Mouse (Mus musculus) embryonic facial prominence, embryonic 12.5 days (tissue): Measurements from ENCODE around the gene Ubl5. TPM values are rescaled to one million over a fixed set of nuclear protein-coding genes. Genes with fewer than 3 reads are reported as not detected.
A peak's percentile ranks its signal among the peaks of the same experiment; 100 is the strongest.

ENCODE experiments used
- ATAC-seq: fragments of 200-750 bp; cut with Nextera tagmentation; 2 replicates; pipeline ENCODE4 v1.8.0; 2017; ENCODE audit not compliant: insufficient number of reproducible peaks, insufficient read depth, low FRiP score, low TSS enrichment
- H3K27ac ChIP-seq: fragments of 300-500 bp; sonication (generic); 2 replicates; pipeline ENCODE4 v1.5.1; 2016; ENCODE audit warnings: mild to moderate bottlenecking
- H3K27me3 ChIP-seq: fragments of 300-500 bp; sonication (generic); 2 replicates; pipeline ENCODE4 v1.6.1; 2016; ENCODE audit warnings: mild to moderate bottlenecking, moderate library complexity
- H3K36me3 ChIP-seq: fragments of 300-500 bp; sonication (generic); 2 replicates; pipeline ENCODE4 v1.6.1; 2016; ENCODE audit warnings: mild to moderate bottlenecking
- H3K4me1 ChIP-seq: fragments of 300-500 bp; sonication (generic); 2 replicates; pipeline ENCODE4 v1.6.1; 2016
- H3K4me2 ChIP-seq: fragments of 300-500 bp; sonication (generic); replicated peaks from 2 replicates; pipeline ENCODE4 v1.6.1; 2016; ENCODE audit warnings: mild to moderate bottlenecking, moderate library complexity
- H3K4me3 ChIP-seq: fragments of 300-500 bp; sonication (generic); 2 replicates; pipeline ENCODE4 v1.5.1; 2016; ENCODE audit warnings: mild to moderate bottlenecking
- H3K9ac ChIP-seq: fragments of 300-500 bp; sonication (generic); 2 replicates; pipeline ENCODE4 v1.6.1; 2016; ENCODE audit warnings: mild to moderate bottlenecking, moderate library complexity
- H3K9me3 ChIP-seq: fragments of 300-500 bp; sonication (generic); 2 replicates; pipeline ENCODE4 v1.6.1; 2016; ENCODE audit warnings: mild to moderate bottlenecking, moderate library complexity
- WGBS: fragments of 180-500 bp; shearing (Covaris S2); methylation state at CpG from one replicate; pipeline ENCODE4 v1.1.7; 2016; 5-methylcytosine and 5-hydroxymethylcytosine counted together
- polyA plus RNA-seq: library from polyadenylated mRNA; unstranded; fragments of >200 nt; fragmentation: Nextera tagmentation; extraction: Ambion mirVana; gene quantifications from 2 replicates; pipeline ENCODE4 v1.2.1, GENCODE M21; 2016

The Ubl5 gene
- polyA plus RNA-seq, 1 experiment from 2014 or later, result 415 TPM

DNA sequence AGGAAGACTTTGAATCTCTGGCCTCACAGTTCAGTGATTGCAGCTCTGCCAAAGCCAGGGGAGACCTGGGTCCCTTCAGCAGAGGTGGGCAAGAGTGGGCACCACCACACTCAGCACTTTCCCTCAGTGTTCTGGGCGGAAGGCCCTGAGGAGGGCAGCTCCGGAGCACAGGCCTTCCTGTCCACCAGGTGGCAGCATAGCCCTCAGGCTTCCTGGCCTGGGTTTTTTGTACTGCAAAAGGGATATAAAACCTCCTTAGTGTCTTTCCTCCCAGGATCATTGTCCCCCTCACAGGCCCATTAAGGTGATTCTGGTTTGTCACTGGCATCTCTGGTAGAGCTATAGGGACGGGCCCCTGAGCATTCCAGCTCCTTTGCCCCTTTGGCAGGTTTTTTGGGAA, 19.6 kb downstream of the Ubl5 start:
- WGBS, result 56% methylated on average over 3 of the region's 3 CpGs
- H3K27me3 ChIP-seq, result no peaks in the 10 kb centered on the region
- H3K9me3 ChIP-seq, result no peaks in the 10 kb centered on the region
- H3K36me3 ChIP-seq, result peaks cover 76% of the 10 kb centered on the region
- no peak overlapping the region for H3K4me3 ChIP-seq
- no peaks in the 10 kb centered on the region for H3K4me1 ChIP-seq
- no peak overlapping the region for H3K9ac ChIP-seq
- H3K4me2 ChIP-seq, result no peak overlapping the region
- no peak for ATAC-seq
- no peak overlapping the region for H3K27ac ChIP-seq

DNA sequence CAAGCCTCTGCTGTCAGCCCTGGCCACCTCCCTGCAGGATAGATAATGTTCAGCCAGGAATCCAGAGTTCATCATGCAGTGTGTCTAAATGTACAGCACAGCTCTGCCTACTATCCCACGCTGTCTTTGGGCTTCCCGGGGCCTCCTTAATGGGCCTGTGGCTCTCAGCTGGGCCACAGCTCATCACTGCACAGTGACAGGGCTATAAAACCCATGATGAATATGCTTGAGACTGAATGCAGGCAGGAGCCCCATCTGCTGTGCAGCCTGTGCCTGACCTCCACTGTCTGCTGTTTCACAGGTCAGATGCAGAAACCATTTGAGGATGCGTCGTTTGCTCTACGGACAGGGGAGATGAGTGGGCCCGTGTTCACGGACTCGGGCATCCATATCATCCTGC, 20.2 kb downstream of the Ubl5 start:
- no peak overlapping the region for H3K4me2 ChIP-seq
- ATAC-seq, result no peak
- no peak overlapping the region for H3K9ac ChIP-seq
- no peak overlapping the region for H3K4me3 ChIP-seq
- peaks cover 71% of the 10 kb centered on the region for H3K36me3 ChIP-seq
- H3K27ac ChIP-seq, result no peak overlapping the region
- WGBS, result 95% methylated on average over 8 of the region's 8 CpGs
- no peaks in the 10 kb centered on the region for H3K9me3 ChIP-seq
- H3K4me1 ChIP-seq, result no peaks in the 10 kb centered on the region
- H3K27me3 ChIP-seq, result no peaks in the 10 kb centered on the region

DNA sequence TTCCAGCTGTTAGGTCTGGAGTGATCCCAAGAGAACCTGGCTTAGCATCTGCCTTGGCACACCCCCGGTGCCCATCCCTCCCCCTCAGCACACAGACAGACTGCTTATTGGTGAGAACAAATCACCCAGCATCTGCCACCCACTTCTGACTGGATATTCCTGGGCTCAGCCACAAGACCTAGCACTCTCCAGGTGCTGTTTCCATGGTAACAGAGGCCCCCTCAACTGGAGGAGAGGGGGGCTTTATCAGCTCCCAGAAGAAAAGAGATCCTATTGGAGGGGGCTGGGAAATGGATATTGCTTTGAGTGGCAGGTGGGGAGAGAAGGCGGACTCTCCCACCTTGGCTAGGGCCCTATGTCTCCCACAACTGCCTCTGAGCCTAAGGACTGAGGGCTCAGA, 21.3 kb downstream of the Ubl5 start:
- 89% methylated on average over 2 of the region's 2 CpGs for WGBS
- H3K4me3 ChIP-seq, result no peak overlapping the region
- H3K36me3 ChIP-seq, result peaks cover 61% of the 10 kb centered on the region
- no peak for ATAC-seq
- no peaks in the 10 kb centered on the region for H3K4me1 ChIP-seq
- no peak overlapping the region for H3K4me2 ChIP-seq
- no peaks in the 10 kb centered on the region for H3K9me3 ChIP-seq
- H3K27ac ChIP-seq, result no peak overlapping the region
- no peak overlapping the region for H3K9ac ChIP-seq
- H3K27me3 ChIP-seq, result no peaks in the 10 kb centered on the region

DNA sequence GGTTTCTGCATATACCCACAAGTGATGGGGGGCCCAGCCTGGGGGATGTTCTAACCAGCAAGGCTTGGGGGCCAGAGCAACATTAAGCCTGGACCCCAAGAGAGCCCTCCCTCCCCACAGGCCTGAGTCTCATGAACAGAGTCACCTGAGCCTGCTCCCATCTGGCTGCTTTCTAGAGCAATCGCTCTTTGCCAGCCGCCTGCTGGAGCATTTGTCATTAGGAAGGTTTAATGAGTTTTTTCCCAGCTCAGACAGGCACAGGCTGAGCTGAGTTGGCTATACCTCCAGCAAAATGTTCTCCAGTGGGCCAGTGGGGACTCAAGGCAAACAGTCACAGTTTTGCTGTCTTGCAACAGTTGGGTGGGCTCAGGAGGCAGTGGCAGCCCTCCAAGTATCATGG, 21.7 kb downstream of the Ubl5 start:
- Histone ChIP-seq H3K4me1 (no peaks in the 10 kb centered on the region), H3K27ac (no peak overlapping the region)
- no peak for ATAC-seq

DNA sequence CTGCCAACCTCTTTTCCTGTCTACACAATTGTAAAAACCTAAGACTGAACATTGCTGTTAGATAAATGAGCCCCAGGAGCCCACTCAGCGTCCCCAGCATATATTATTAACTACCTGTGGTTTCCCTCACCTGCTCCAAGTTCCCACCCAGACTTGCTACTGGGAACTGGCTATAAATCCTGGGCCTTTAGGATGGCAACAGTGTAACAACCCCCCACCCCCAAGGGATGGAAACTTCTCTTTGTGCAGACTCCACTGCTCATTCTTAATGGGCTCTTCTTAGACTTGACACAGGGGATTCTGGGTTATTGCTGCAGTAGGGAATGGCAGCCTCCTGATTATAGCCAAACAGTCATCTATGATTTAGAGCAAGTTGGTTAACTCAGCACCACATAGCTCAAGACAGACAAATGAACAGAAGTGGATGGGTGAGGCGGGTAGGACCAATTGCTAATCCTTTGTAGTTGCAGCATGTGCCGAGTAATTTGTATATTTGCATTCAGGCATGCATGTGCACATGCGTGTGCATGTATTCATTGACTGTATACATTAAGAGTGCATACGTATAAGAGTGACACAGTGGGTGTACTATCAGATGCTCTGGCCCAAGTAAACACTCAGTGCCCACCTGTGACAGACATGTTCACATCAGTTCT, 22.4 kb downstream of the Ubl5 start:
- H3K27ac ChIP-seq, result no peak overlapping the region
- H3K9ac ChIP-seq, result no peak overlapping the region
- no peak overlapping the region for H3K4me3 ChIP-seq
- no peaks in the 10 kb centered on the region for H3K4me1 ChIP-seq
- H3K27me3 ChIP-seq, result no peaks in the 10 kb centered on the region
- WGBS, result 86% methylated on average over 5 of the region's 5 CpGs
- peaks cover 50% of the 10 kb centered on the region for H3K36me3 ChIP-seq
- H3K4me2 ChIP-seq, result no peak overlapping the region
- H3K9me3 ChIP-seq, result no peaks in the 10 kb centered on the region
- ATAC-seq, result no peak

More for the DNA sequence above, 21.7 kb downstream of the Ubl5 start:
- H3K9ac ChIP-seq, result no peak overlapping the region
- no peaks in the 10 kb centered on the region for H3K9me3 ChIP-seq
- H3K4me2 ChIP-seq, result no peak overlapping the region
- H3K36me3 ChIP-seq, result peaks cover 57% of the 10 kb centered on the region
- H3K27me3 ChIP-seq, result no peaks in the 10 kb centered on the region
- no peak overlapping the region for H3K4me3 ChIP-seq
- 90% methylated on average over 2 of the region's 2 CpGs for WGBS

DNA sequence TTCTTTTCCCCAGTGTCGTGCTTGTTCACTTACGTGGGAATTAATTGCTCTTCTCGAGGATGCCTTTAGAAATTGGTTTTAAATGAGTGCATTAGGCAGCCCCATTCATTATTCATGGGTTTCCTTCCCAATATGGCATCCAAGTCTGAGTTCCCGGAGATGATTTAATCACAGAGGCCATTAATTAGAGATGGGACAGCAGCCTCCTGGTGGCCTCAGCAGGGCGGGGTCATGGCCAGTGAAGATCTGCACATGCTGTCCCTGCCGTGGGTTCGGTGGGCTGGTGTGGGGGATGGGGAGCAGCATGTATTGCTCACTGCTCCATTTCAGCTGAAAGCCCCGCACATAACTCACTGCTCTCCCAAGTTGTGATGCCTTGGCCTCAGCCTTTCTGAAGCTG, 23.2 kb downstream of the Ubl5 start:
- WGBS, result 36% methylated on average over 8 of the region's 8 CpGs
- no peak for ATAC-seq
- Histone ChIP-seq H3K27me3 (no peaks in the 10 kb centered on the region), H3K4me3 (no peak overlapping the region), H3K4me1 (no peaks in the 10 kb centered on the region), H3K9ac (no peak overlapping the region), H3K36me3 (peaks cover 43% of the 10 kb centered on the region), H3K9me3 (no peaks in the 10 kb centered on the region), H3K27ac (no peak overlapping the region), H3K4me2 (no peak overlapping the region)

DNA sequence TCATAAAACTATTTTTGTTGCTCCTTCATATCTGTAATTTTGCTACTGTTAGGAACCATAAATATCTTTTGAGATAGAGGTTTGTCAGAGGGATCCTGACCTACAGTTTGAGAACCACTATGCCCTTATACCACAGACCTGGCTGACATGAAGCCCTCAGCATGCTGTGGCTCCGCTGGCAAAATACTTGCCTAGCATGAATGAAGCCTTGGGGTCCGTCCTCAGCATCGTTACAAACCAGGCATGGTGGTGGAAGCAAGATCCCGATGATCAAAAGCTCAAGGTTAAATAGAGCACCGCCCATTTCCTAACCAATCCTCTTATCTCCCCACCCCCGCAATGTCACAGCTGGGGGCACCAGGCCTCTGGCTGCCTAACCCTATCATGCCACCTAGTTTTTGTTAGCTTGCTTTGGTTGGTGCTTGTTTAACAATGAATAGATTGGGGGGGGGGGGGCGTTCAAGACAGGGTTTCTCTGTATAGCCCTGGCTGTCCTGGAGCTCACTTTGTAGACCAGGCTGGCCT, 23.9 kb downstream of the Ubl5 start:
- H3K27ac ChIP-seq, result no peak overlapping the region
- peaks cover 36% of the 10 kb centered on the region for H3K36me3 ChIP-seq
- H3K9me3 ChIP-seq, result no peaks in the 10 kb centered on the region
- no peak overlapping the region for H3K4me2 ChIP-seq
- H3K27me3 ChIP-seq, result no peaks in the 10 kb centered on the region
- no peak for ATAC-seq
- H3K4me1 ChIP-seq, result no peaks in the 10 kb centered on the region
- 13% methylated on average over 7 of the region's 7 CpGs for WGBS
- no peak overlapping the region for H3K4me3 ChIP-seq
- H3K9ac ChIP-seq, result no peak overlapping the region

DNA sequence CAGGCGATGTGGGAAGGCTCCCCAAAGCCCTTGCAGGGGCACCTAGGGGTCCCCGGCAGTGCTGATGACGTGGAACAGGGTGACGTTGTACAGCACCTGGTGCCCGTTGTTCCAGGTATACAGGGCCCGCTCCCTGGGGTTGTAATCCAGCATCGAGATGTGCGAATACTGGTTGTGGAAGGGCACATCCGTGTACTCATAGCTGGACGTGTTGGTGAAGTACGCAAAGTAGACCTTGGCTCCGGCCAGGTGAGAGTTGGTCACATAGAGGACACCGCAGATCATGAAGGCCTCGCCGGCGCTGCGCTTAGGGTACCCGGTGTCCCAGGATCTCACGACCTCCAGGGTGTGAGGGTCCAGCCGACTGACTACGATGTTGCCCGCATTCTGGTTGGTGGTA, 25.4 kb downstream of the Ubl5 start:
- H3K9ac ChIP-seq, result no peak overlapping the region
- no peaks in the 10 kb centered on the region for H3K4me1 ChIP-seq
- H3K27ac ChIP-seq, result no peak overlapping the region
- ATAC-seq, result no peak
- 92% methylated on average over 22 of the region's 22 CpGs for WGBS
- peaks cover 21% of the 10 kb centered on the region for H3K36me3 ChIP-seq
- H3K9me3 ChIP-seq, result no peaks in the 10 kb centered on the region
- H3K4me2 ChIP-seq, result no peak overlapping the region
- H3K4me3 ChIP-seq, result no peak overlapping the region
- no peaks in the 10 kb centered on the region for H3K27me3 ChIP-seq

DNA sequence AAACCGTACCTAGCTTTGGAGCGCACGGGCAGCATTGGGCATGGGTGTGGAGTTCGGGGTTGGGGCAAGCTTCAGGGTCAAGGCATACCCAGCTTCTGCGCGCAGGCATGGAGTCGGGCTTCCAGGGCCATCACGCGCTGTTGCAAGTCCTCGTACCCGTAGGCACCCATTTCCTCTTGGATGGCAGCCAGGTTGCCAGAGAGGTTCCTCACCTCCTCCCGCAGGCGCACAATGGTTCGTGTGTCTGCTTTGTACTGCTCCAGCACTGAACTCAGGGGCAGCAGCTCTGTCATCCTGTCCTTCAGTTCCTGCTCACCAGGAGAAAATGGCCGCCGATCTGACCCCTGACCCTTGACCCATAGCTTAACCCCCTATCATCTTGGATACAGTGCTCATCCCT, 29.4 kb downstream of the Ubl5 start:
- no peaks in the 10 kb centered on the region for H3K4me1 ChIP-seq
- ATAC-seq, result no peak
- no peak overlapping the region for H3K4me2 ChIP-seq
- no peaks in the 10 kb centered on the region for H3K9me3 ChIP-seq
- WGBS, result 89% methylated on average over 16 of the region's 16 CpGs
- no peak overlapping the region for H3K27ac ChIP-seq
- no peaks in the 10 kb centered on the region for H3K36me3 ChIP-seq
- H3K27me3 ChIP-seq, result no peaks in the 10 kb centered on the region
- no peak overlapping the region for H3K9ac ChIP-seq
- no peak overlapping the region for H3K4me3 ChIP-seq

DNA sequence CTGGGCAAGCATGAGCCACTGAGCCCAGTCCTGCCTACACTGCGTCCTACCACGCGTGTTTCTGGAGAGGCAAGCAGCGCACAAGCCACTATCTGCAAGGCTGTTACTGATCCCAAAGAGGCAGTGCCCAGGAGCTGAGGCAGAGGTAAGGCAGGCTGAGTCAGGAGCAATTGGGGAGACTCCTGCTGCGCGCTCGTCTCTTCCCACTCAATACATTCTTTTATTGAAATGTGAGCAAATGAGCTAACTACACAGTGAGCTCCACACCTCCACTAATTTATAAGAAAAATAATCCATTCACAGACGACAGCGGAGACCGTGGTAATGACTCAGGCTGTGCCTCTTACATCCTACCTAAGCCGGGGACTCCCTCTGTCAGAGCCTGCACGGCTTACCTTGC, 35.2 kb downstream of the Ubl5 start:
- ATAC-seq, result no peak
- H3K4me2 ChIP-seq, result no peak overlapping the region
- no peak overlapping the region for H3K27ac ChIP-seq
- H3K27me3 ChIP-seq, result no peaks in the 10 kb centered on the region
- no peak overlapping the region for H3K4me3 ChIP-seq
- H3K4me1 ChIP-seq, result no peaks in the 10 kb centered on the region
- no peaks in the 10 kb centered on the region for H3K36me3 ChIP-seq
- no peaks in the 10 kb centered on the region for H3K9me3 ChIP-seq
- WGBS, result 90% methylated on average over 12 of the region's 12 CpGs
- H3K9ac ChIP-seq, result no peak overlapping the region

DNA sequence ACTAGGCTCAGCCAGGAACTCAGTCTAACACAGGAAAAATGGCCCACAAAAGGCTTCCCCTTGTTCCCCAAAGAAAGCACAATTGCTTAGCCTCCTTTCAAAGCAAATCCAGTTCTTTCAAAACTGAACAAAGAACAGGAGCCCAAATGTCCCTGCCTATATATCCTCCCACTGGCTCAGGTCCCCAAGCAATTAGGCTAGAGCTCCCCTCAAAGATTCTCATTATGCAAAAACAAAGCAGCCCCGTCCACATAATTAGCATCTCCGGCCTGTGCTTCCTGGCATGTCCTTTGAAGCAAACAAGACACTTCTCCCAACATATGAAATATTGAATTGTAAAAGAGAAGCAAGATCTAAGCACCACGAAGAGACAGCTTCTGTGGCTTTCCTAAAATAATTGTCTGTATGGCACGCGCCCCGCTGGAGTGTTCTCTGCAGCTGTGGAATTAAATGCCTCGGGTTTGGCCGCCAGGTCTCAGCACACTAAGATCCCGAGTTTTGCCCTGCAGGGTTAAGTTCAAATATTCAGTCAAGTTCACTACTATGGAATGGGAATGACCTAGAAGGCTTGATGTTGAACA, 37.8 kb downstream of the Ubl5 start:
- Histone ChIP-seq H3K4me3 (no peak overlapping the region), H3K9ac (no peak overlapping the region), H3K27me3 (no peaks in the 10 kb centered on the region), H3K9me3 (no peaks in the 10 kb centered on the region), H3K27ac (no peak overlapping the region), H3K36me3 (no peaks in the 10 kb centered on the region), H3K4me1 (no peaks in the 10 kb centered on the region), H3K4me2 (no peak overlapping the region)
- no peak for ATAC-seq
- WGBS, result 73% methylated on average over 9 of the region's 9 CpGs

DNA sequence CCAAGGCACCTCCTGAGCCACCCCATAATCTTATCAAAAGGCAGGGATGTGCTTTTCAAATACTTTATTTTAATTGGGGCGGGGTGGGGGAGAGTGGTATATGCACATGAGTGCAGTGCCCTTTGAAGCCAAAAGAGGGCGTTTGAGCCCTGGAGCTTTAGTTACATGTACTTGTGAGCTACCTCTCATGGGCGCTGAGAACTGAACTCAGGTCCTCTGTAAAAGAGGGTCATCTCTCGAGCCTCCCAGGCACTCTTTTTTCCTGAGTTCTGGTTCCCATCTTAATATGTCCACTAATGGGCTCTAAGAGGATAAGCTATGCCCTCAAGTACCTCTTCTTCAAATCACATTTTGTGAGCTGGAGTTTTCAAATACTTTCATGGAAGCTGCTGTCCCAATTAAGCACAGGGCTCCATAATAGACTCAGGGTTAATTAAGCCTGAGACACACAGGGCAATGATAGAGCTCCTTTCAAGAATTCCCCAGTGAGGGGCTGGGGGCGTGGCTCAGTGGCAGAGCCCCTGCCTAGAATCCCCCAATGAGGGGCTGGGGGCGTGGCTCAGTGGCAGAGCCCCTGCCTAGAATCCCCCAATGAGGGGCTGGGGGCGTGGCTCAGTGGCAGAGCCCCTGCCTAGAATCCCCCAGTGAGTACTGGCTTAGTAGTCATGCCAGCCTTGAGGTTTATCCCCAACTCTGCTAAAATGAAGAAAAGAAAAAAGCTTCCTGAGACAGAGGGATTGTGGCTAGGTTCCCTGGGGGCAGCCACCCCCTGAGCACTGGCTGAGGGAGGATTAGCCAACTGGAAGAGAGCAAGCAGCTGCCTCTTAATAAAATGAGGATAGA, 39.1 kb downstream of the Ubl5 start:
- H3K4me1 ChIP-seq, result no peaks in the 10 kb centered on the region
- no peaks in the 10 kb centered on the region for H3K27me3 ChIP-seq
- ATAC-seq, result peak; percentile 52; the same call in 1 of the 2 replicates
- no peaks in the 10 kb centered on the region for H3K36me3 ChIP-seq
- WGBS, result 37% methylated on average over 7 of the region's 7 CpGs
- H3K27ac ChIP-seq, result no peak overlapping the region
- no peak overlapping the region for H3K9ac ChIP-seq
- H3K4me2 ChIP-seq, result no peak overlapping the region
- no peaks in the 10 kb centered on the region for H3K9me3 ChIP-seq
- no peak overlapping the region for H3K4me3 ChIP-seq
